Mouse (Mus musculus) heart, embryonic 13.5 days (tissue): ENCODE data around the gene Spred3. TPM values are rescaled to one million over a fixed set of nuclear protein-coding genes. Genes with fewer than 3 reads are reported as not detected.
"Not testable (repeated sequence)": the region's sequence is repeated elsewhere in the genome, so short reads cannot be mapped to it uniquely, and the experiment has no call there.

Source experiments
- ATAC-seq: fragments of 200-750 bp; cut with Nextera tagmentation; 2 replicates; pipeline ENCODE4 v1.8.0; 2017; ENCODE audit warnings: moderate TSS enrichment; ENCODE audit not compliant: insufficient number of reproducible peaks, low FRiP score, low TSS enrichment; ENCODE audit errors: extremely low read depth
- H3K27ac ChIP-seq: fragments of 300-500 bp; sonication (generic); replicated peaks from 2 replicates; pipeline ENCODE4 v1.5.1; 2015; ENCODE audit warnings: moderate library complexity, mild to moderate bottlenecking, inconsistent platforms
- H3K27me3 ChIP-seq: fragments of 300-500 bp; sonication (generic); replicated peaks from 2 replicates; pipeline ENCODE4 v1.6.1; 2015; ENCODE audit warnings: mild to moderate bottlenecking, inconsistent platforms
- H3K36me3 ChIP-seq: fragments of 300-500 bp; sonication (generic); 2 replicates; pipeline ENCODE4 v1.6.1; 2015; ENCODE audit warnings: mild to moderate bottlenecking, inconsistent platforms
- H3K4me1 ChIP-seq: fragments of 300-500 bp; sonication (generic); 2 replicates; pipeline ENCODE4 v1.6.1; 2015; ENCODE audit warnings: inconsistent platforms
- H3K4me2 ChIP-seq: fragments of 300-500 bp; sonication (generic); 2 replicates; pipeline ENCODE4 v1.6.1; 2015; ENCODE audit warnings: inconsistent platforms, mild to moderate bottlenecking, moderate library complexity
- H3K4me3 ChIP-seq: fragments of 300-500 bp; sonication (generic); 2 replicates; pipeline ENCODE4 v1.5.1; 2015; ENCODE audit warnings: moderate library complexity, mild to moderate bottlenecking, inconsistent platforms
- H3K9ac ChIP-seq: fragments of 300-500 bp; sonication (generic); 2 replicates; pipeline ENCODE4 v1.6.1; 2015; ENCODE audit warnings: inconsistent platforms, mild to moderate bottlenecking, moderate library complexity
- H3K9me3 ChIP-seq: fragments of 300-500 bp; sonication (generic); 2 replicates; pipeline ENCODE4 v1.6.1; 2016; ENCODE audit warnings: inconsistent platforms
- WGBS: fragments of 180-500 bp; shearing (Covaris S2); methylation state at CpG from one replicate; pipeline ENCODE4 v1.1.7; 2015; ENCODE audit warnings: mixed read lengths; 5-methylcytosine and 5-hydroxymethylcytosine counted together
- polyA plus RNA-seq: library from polyadenylated mRNA; unstranded; fragments of >200 nt; fragmentation: Nextera tagmentation; extraction: Ambion mirVana; gene quantifications from 2 replicates; pipeline ENCODE4 v1.2.1, GENCODE M21; 2015

The Spred3 gene
- polyA plus RNA-seq, 1 experiment from 2014 or later, result 1.5 TPM

- Histone ChIP-seq H3K27me3 (peaks cover 17% of the 10 kb centered on the region), H3K9ac (no peak overlapping the region), H3K9me3 (no peaks in the 10 kb centered on the region), H3K4me2 (no peak overlapping the region), H3K4me1 (no peaks in the 10 kb centered on the region), H3K4me3 (no peak overlapping the region), H3K36me3 (no peaks in the 10 kb centered on the region), H3K27ac (no peak overlapping the region)
- no peak for ATAC-seq
- 77% methylated on average over 7 of the region's 7 CpGs for WGBS
Measured at GRCm38 (mm10) chr7:29146625-29147367, 23.4 kb downstream of the Spred3 start.

- H3K4me1 ChIP-seq, result no peaks in the 10 kb centered on the region
- 0 out of 2 replicates have a peak, but pooled peaks cover 4% of the 10 kb centered on the region for H3K27me3 ChIP-seq
- H3K4me3 ChIP-seq, result no peak overlapping the region
- ATAC-seq, result no peak
- H3K9me3 ChIP-seq, result no peaks in the 10 kb centered on the region
- H3K9ac ChIP-seq, result no peak overlapping the region
- 79% methylated on average over 4 of the region's 4 CpGs for WGBS
- no peak overlapping the region for H3K4me2 ChIP-seq
- H3K36me3 ChIP-seq, result no peaks in the 10 kb centered on the region
- H3K27ac ChIP-seq, result no peak overlapping the region
Measured at GRCm38 (mm10) chr7:29144006-29144405, 26.2 kb downstream of the Spred3 start.

- H3K27ac ChIP-seq, result no peak overlapping the region
- peaks cover 11% of the 10 kb centered on the region for H3K27me3 ChIP-seq
- H3K36me3 ChIP-seq, result no peaks in the 10 kb centered on the region
- WGBS, result 73% methylated on average over 8 of the region's 8 CpGs
- no peaks in the 10 kb centered on the region for H3K9me3 ChIP-seq
- no peak for ATAC-seq
- H3K9ac ChIP-seq, result no peak overlapping the region
- H3K4me2 ChIP-seq, result no peak overlapping the region
- H3K4me1 ChIP-seq, result no peaks in the 10 kb centered on the region
- no peak overlapping the region for H3K4me3 ChIP-seq
Measured at GRCm38 (mm10) chr7:29141416-29141815, 28.8 kb downstream of the Spred3 start.

- H3K27me3 ChIP-seq, result peaks cover 29% of the 10 kb centered on the region
- not testable (repeated sequence) for H3K4me1 ChIP-seq, ATAC-seq, H3K9me3 ChIP-seq, H3K27ac ChIP-seq, H3K4me3 ChIP-seq, H3K36me3 ChIP-seq, H3K9ac ChIP-seq, H3K4me2 ChIP-seq
- WGBS, result 78% methylated on average over 3 of the region's 4 CpGs
Measured at GRCm38 (mm10) chr7:29139237-29139636, 31.0 kb downstream of the Spred3 start.

GRCm38 (mm10) chr7:29137429-29137828 lies 32.8 kb downstream of the Spred3 start:
- Histone ChIP-seq H3K27me3 (peaks cover 35% of the 10 kb centered on the region), H3K4me3 (no peak overlapping the region), H3K36me3 (no peaks in the 10 kb centered on the region), H3K27ac (no peak overlapping the region), H3K4me1 (peaks cover 6% of the 10 kb centered on the region; the same call in 1 of the 2 replicates), H3K9ac (no peak overlapping the region), H3K4me2 (0 out of 2 replicates have a peak overlapping the region, but pooled peaks have one; percentile 20), H3K9me3 (no peaks in the 10 kb centered on the region)
- 28% methylated on average over 16 of the region's 16 CpGs for WGBS
- ATAC-seq, result no peak

GRCm38 (mm10) chr7:29134693-29135386 lies 35.4 kb downstream of the Spred3 start, which contains the start of gene Rasgrp4:
TSS of gene Rasgrp4 (plus strand) at chr7:29134851.
- peaks cover 35% of the 10 kb centered on the region for H3K27me3 ChIP-seq
- H3K4me2 ChIP-seq, result peak within 1 kb of the TSS; percentile 58
- peaks cover 6% of the 10 kb centered on the region; the same call in 1 of the 2 replicates for H3K4me1 ChIP-seq
- WGBS, result 2% methylated on average over 13 of the region's 20 CpGs
- H3K27ac ChIP-seq, result no peak within 1 kb of the TSS
- ATAC-seq, result no peak
- no peaks in the 10 kb centered on the region for H3K36me3 ChIP-seq
- peak within 1 kb of the TSS; percentile 33; the same call in 1 of the 2 replicates for H3K9ac ChIP-seq
- H3K9me3 ChIP-seq, result no peaks in the 10 kb centered on the region
- peak within 1 kb of the TSS; percentile 32 for H3K4me3 ChIP-seq

GRCm38 (mm10) chr7:29134230-29134629 lies 36.0 kb downstream of the Spred3 start:
- ATAC-seq, result no peak
- H3K36me3 ChIP-seq, result no peaks in the 10 kb centered on the region
- WGBS, result 10% methylated on average over 3 of the region's 4 CpGs
- peaks cover 35% of the 10 kb centered on the region for H3K27me3 ChIP-seq
- peak overlapping the region; percentile 58 for H3K4me2 ChIP-seq
- H3K9ac ChIP-seq, result no peak overlapping the region
- no peaks in the 10 kb centered on the region for H3K9me3 ChIP-seq
- H3K4me3 ChIP-seq, result peak overlapping the region; percentile 32
- peaks cover 6% of the 10 kb centered on the region; the same call in 1 of the 2 replicates for H3K4me1 ChIP-seq
- no peak overlapping the region for H3K27ac ChIP-seq

GRCm38 (mm10) chr7:29128725-29129124 lies 41.5 kb downstream of the Spred3 start:
- no peak for ATAC-seq
- Histone ChIP-seq H3K4me1 (peaks cover 13% of the 10 kb centered on the region), H3K27me3 (peaks cover 24% of the 10 kb centered on the region), H3K36me3 (no peaks in the 10 kb centered on the region), H3K4me2 (no peak overlapping the region), H3K4me3 (no peak overlapping the region), H3K9me3 (no peaks in the 10 kb centered on the region), H3K27ac (no peak overlapping the region), H3K9ac (no peak overlapping the region)
- WGBS, result 57% methylated on average over 2 of the region's 2 CpGs

GRCm38 (mm10) chr7:29126173-29126915 lies 43.9 kb downstream of the Spred3 start:
- peaks cover 13% of the 10 kb centered on the region for H3K4me1 ChIP-seq
- H3K27ac ChIP-seq, result no peak overlapping the region
- H3K36me3 ChIP-seq, result no peaks in the 10 kb centered on the region
- H3K4me3 ChIP-seq, result no peak overlapping the region
- WGBS, result 21% methylated on average over 6 of the region's 7 CpGs
- H3K4me2 ChIP-seq, result no peak overlapping the region
- no peak for ATAC-seq
- H3K27me3 ChIP-seq, result peaks cover 22% of the 10 kb centered on the region
- H3K9ac ChIP-seq, result no peak overlapping the region
- H3K9me3 ChIP-seq, result no peaks in the 10 kb centered on the region

- Histone ChIP-seq H3K27me3 (peaks cover 22% of the 10 kb centered on the region), H3K9me3 (no peaks in the 10 kb centered on the region), H3K4me1 (peaks cover 13% of the 10 kb centered on the region), H3K4me3 (peak within 1 kb of the TSS; percentile 47), H3K36me3 (no peaks in the 10 kb centered on the region), H3K4me2 (peak within 1 kb of the TSS; percentile 79), H3K27ac (no peak within 1 kb of the TSS), H3K9ac (peak within 1 kb of the TSS; percentile 72)
- no peak for ATAC-seq
- under 1% methylated on average over 16 of the region's 16 CpGs for WGBS
Measured at GRCm38 (mm10) chr7:29124970-29125369, 45.2 kb downstream of the Spred3 start, which contains the start of gene Ryr1. TSS of gene Ryr1 (minus strand) at chr7:29125179.
